ENCODE assay signal across 21 mouse cellular contexts in genomic region chr6:28935736-28936135, GRCm38 (mm10).
DNase-seq lines count a peak whose midpoint lies in the region; ATAC-seq lines count a peak whose summit lies in the region.
"Had no signal": no experiment of that assay in that cellular context is flagged by ENCODE, and none has a peak within 500 bp of the region (broad histone marks: within the 10 kb centered on the region; RNA-seq: fewer than 3 reads in every experiment).

No protein-coding gene starts in this region.

- no peak overlapping the region for H3K4me3 ChIP-seq in forebrain, embryonic 11.5 days (ENCODE audit: low read depth, low read length)
- no peak overlapping the region for H3K4me3 ChIP-seq in forebrain, embryonic 13.5 days
- no peak overlapping the region for H3K4me3 ChIP-seq in heart, embryonic 12.5 days
- H3K4me3 ChIP-seq in midbrain, embryonic 11.5 days (ENCODE audit: low read depth, low read length) = no peak overlapping the region
- no peak overlapping the region for H3K4me3 ChIP-seq in midbrain, embryonic 14.5 days (replicated peaks; ENCODE audit: low read depth, low read length)

- H3K27ac ChIP-seq in forebrain, embryonic 11.5 days (ENCODE audit: low read depth, low read length) = no peak overlapping the region
- H3K27ac ChIP-seq in forebrain, embryonic 13.5 days = no peak overlapping the region
- H3K27ac ChIP-seq in heart, embryonic 12.5 days (ENCODE audit: poor library complexity, severe bottlenecking) = no peak overlapping the region
- H3K27ac ChIP-seq in midbrain, embryonic 11.5 days (ENCODE audit: low read depth, low read length) = no peak overlapping the region
- no peak overlapping the region for H3K27ac ChIP-seq in midbrain, embryonic 14.5 days (replicated peaks; ENCODE audit: low read depth, low read length)

- peaks cover 12% of the 10 kb centered on the region; the same call in 1 of the 2 replicates for H3K4me1 ChIP-seq in forebrain, embryonic 11.5 days (replicated peaks; ENCODE audit: control insufficient read depth, insufficient read depth, low read length)
- H3K4me1 ChIP-seq in forebrain, embryonic 13.5 days = peaks cover 21% of the 10 kb centered on the region
- H3K4me1 ChIP-seq in heart, embryonic 12.5 days (replicated peaks) = peaks cover 11% of the 10 kb centered on the region
- peaks cover 3% of the 10 kb centered on the region for H3K4me1 ChIP-seq in midbrain, embryonic 11.5 days (ENCODE audit: control insufficient read depth, insufficient read depth, low read length)
- H3K4me1 ChIP-seq in midbrain, embryonic 14.5 days (ENCODE audit: control insufficient read depth, insufficient read depth, low read length) = peaks cover 16% of the 10 kb centered on the region

- no peaks in the 10 kb centered on the region for H3K36me3 ChIP-seq in forebrain, embryonic 11.5 days (ENCODE audit: control insufficient read depth, insufficient read depth, low read length)
- H3K36me3 ChIP-seq in forebrain, embryonic 13.5 days (ENCODE audit: poor library complexity, severe bottlenecking) = no peaks in the 10 kb centered on the region
- no peaks in the 10 kb centered on the region for H3K36me3 ChIP-seq in heart, embryonic 12.5 days
- no peaks in the 10 kb centered on the region for H3K36me3 ChIP-seq in midbrain, embryonic 11.5 days (ENCODE audit: control insufficient read depth, insufficient read depth, low read length)
- no peaks in the 10 kb centered on the region for H3K36me3 ChIP-seq in midbrain, embryonic 14.5 days (ENCODE audit: control insufficient read depth, insufficient read depth, low read length)
- H3K36me3 ChIP-seq: G1E had no signal

- ATAC-seq in forebrain, embryonic 11.5 days (replicated peaks; ENCODE audit: low FRiP score) = no peak
- no peak for ATAC-seq in forebrain, embryonic 13.5 days
- ATAC-seq in heart, embryonic 12.5 days (ENCODE audit: insufficient number of reproducible peaks, low FRiP score) = no peak
- ATAC-seq in midbrain, embryonic 11.5 days (ENCODE audit: low FRiP score) = no peak
- no peak for ATAC-seq in midbrain, embryonic 14.5 days (ENCODE audit: low FRiP score, low TSS enrichment)
- ATAC-seq: activated CD4-positive, CD25-positive, alpha-beta regulatory T cell, adult 4 months; CD4-positive, CD25-positive, alpha-beta regulatory T cell, adult 4 months; Patski had no signal

- DNase-seq in forebrain, embryonic 11.5 days (ENCODE audit: low spot score) = peak; percentile 20
- peak; percentile 23 for DNase-seq in heart, adult 11 months
- peak; percentile 51 for DNase-seq in midbrain, embryonic 11.5 days (ENCODE audit: low spot score, missing footprints)
- no peak for DNase-seq in midbrain, embryonic 14.5 days
- DNase-seq: adrenal gland, adult 2 months; adrenal gland, adult 8-10 months; adrenal gland, postnatal 10 days; adrenal gland, postnatal 14 days; adrenal gland, postnatal 25 days; adrenal gland, postnatal 36 days; B cell, adult 2 months; cerebellum, adult 11 months; cerebellum, adult 11-12 months; cerebellum, adult 18-20 months had no signal

- H3K27me3 ChIP-seq in forebrain, embryonic 11.5 days (ENCODE audit: control insufficient read depth, insufficient read depth, low read length) = no peaks in the 10 kb centered on the region
- no peaks in the 10 kb centered on the region for H3K27me3 ChIP-seq in forebrain, embryonic 13.5 days
- no peaks in the 10 kb centered on the region for H3K27me3 ChIP-seq in heart, embryonic 12.5 days (replicated peaks)
- H3K27me3 ChIP-seq in midbrain, embryonic 11.5 days (ENCODE audit: control insufficient read depth, insufficient read depth, low read length) = no peaks in the 10 kb centered on the region
- H3K27me3 ChIP-seq in midbrain, embryonic 14.5 days (ENCODE audit: control insufficient read depth, insufficient read depth, low read length) = no peaks in the 10 kb centered on the region
- H3K27me3 ChIP-seq: CH12.LX, Patski had no signal

- no peak overlapping the region for H3K9ac ChIP-seq in forebrain, embryonic 11.5 days (ENCODE audit: low read length)
- H3K9ac ChIP-seq in forebrain, embryonic 13.5 days = no peak overlapping the region
- no peak overlapping the region for H3K9ac ChIP-seq in heart, embryonic 12.5 days
- H3K9ac ChIP-seq in midbrain, embryonic 11.5 days (ENCODE audit: low read length) = no peak overlapping the region
- no peak overlapping the region for H3K9ac ChIP-seq in midbrain, embryonic 14.5 days (replicated peaks; ENCODE audit: low read length)

- H3K4me2 ChIP-seq in forebrain, embryonic 11.5 days (ENCODE audit: low read depth, low read length, severe bottlenecking) = no peak overlapping the region
- no peak overlapping the region for H3K4me2 ChIP-seq in forebrain, embryonic 13.5 days
- no peak overlapping the region for H3K4me2 ChIP-seq in heart, embryonic 12.5 days
- no peak overlapping the region for H3K4me2 ChIP-seq in midbrain, embryonic 11.5 days
- no peak overlapping the region for H3K4me2 ChIP-seq in midbrain, embryonic 14.5 days (ENCODE audit: low read length)

- WGBS in forebrain, embryonic 11.5 days = 95% methylated on average over 7 of the region's 7 CpGs
- WGBS in forebrain, embryonic 13.5 days = 91% methylated on average over 7 of the region's 7 CpGs
- WGBS in heart, embryonic 12.5 days = 80% methylated on average over 7 of the region's 7 CpGs
- WGBS in midbrain, embryonic 11.5 days = 85% methylated on average over 7 of the region's 7 CpGs
- 92% methylated on average over 7 of the region's 7 CpGs for WGBS in midbrain, embryonic 14.5 days

- no peaks in the 10 kb centered on the region for H3K9me3 ChIP-seq in forebrain, embryonic 11.5 days (ENCODE audit: control insufficient read depth, low read length)
- H3K9me3 ChIP-seq in forebrain, embryonic 13.5 days (replicated peaks) = no peaks in the 10 kb centered on the region
- no peaks in the 10 kb centered on the region for H3K9me3 ChIP-seq in heart, embryonic 12.5 days (replicated peaks)
- H3K9me3 ChIP-seq in midbrain, embryonic 11.5 days (ENCODE audit: control insufficient read depth, low read length) = no peaks in the 10 kb centered on the region
- no peaks in the 10 kb centered on the region for H3K9me3 ChIP-seq in midbrain, embryonic 14.5 days (ENCODE audit: control insufficient read depth, low read length)
- H3K9me3 ChIP-seq: G1E had no signal
